ENCODE assay signal across 8 mouse cellular contexts in genomic region chr19:42517957-42518619, GRCm38 (mm10). TPM values are rescaled to one million over a fixed set of nuclear protein-coding genes. Genes with fewer than 3 reads are reported as not detected.
DNase-seq lines count a peak whose midpoint lies in the region; ATAC-seq and TF ChIP-seq lines count a peak whose summit lies in the region.

No protein-coding gene starts in this region.

- no peaks in the 10 kb centered on the region for H3K36me3 ChIP-seq in kidney, postnatal 0 days (ENCODE audit: insufficient read depth, low read length)
- no peaks in the 10 kb centered on the region for H3K36me3 ChIP-seq in midbrain, postnatal 0 days (ENCODE audit: insufficient read depth, low read length)

- intact Hi-C loops in left cerebral cortex, postnatal 10 days (cut with DNase I), result loop anchor here (5.0 kb wide), 1 partner anchor 86 kb away; the partner anchor contains the start of gene Crtac1

- no peaks in the 10 kb centered on the region for H3K9me3 ChIP-seq in kidney, postnatal 0 days (replicated peaks; ENCODE audit: low read length)
- H3K9me3 ChIP-seq in midbrain, postnatal 0 days (ENCODE audit: low read length), result no peaks in the 10 kb centered on the region

- TF ChIP-seq CTCF in kidney, postnatal 0 days (IDR thresholded peaks at IDR 0.05; ENCODE audit: low read depth), result no peak
- no peak for TF ChIP-seq CTCF in cortical plate, adult 2 months (IDR thresholded peaks at IDR 0.05; ENCODE audit: extremely low read depth, insufficient read depth, low read length)
- no peak for TF ChIP-seq CTCF in midbrain, postnatal 0 days (IDR thresholded peaks at IDR 0.05)

- ATAC-seq in kidney, postnatal 0 days (replicated peaks; ENCODE audit: low FRiP score, low read depth), result no peak; the same call in 1 of the 2 replicates
- peak; percentile 7 for ATAC-seq in midbrain, postnatal 0 days (ENCODE audit: low FRiP score)
- ATAC-seq in erythroid progenitor cell, adult 5-6 weeks (replicated peaks; ENCODE audit: low FRiP score, poor library complexity, severe bottlenecking), result no peak

- peak overlapping the region; percentile 72 for H3K4me2 ChIP-seq in kidney, postnatal 0 days (ENCODE audit: low read length)
- peak overlapping the region; percentile 86 for H3K4me2 ChIP-seq in midbrain, postnatal 0 days (ENCODE audit: low read depth, low read length, poor library complexity, severe bottlenecking)

- 26% methylated on average over 24 of the region's 24 CpGs for WGBS in kidney, postnatal 0 days
- WGBS in midbrain, postnatal 0 days, result 27% methylated on average over 24 of the region's 24 CpGs

- no peak for TF ChIP-seq POLR2A in cortical plate, adult 2 months (IDR thresholded peaks at IDR 0.05; ENCODE audit: extremely low read depth, insufficient read depth, low read length)

- peak overlapping the region; percentile 82 for H3K4me3 ChIP-seq in kidney, postnatal 0 days (replicated peaks; ENCODE audit: low read depth, low read length)
- H3K4me3 ChIP-seq in cortical plate, adult 2 months (ENCODE audit: insufficient read depth, low read length), result peak overlapping the region; percentile 80
- peak overlapping the region; percentile 94 for H3K4me3 ChIP-seq in midbrain, postnatal 0 days (ENCODE audit: low read depth, low read length)

- no peak overlapping the region for H3K27ac ChIP-seq in kidney, postnatal 0 days
- H3K27ac ChIP-seq in cortical plate, adult 2 months (ENCODE audit: insufficient read depth, low read length), result peak overlapping the region; percentile 73
- H3K27ac ChIP-seq in midbrain, postnatal 0 days (ENCODE audit: low read depth, low read length), result peak overlapping the region; percentile 38; the same call in 1 of the 2 replicates

- H3K4me1 ChIP-seq in kidney, postnatal 0 days (replicated peaks; ENCODE audit: insufficient read depth, low read length), result 0 out of 2 replicates have a peak, but pooled peaks cover 7% of the 10 kb centered on the region
- H3K4me1 ChIP-seq in cortical plate, adult 2 months (ENCODE audit: control insufficient read depth, insufficient read depth, low read length), result peaks cover 3% of the 10 kb centered on the region
- peaks cover 7% of the 10 kb centered on the region for H3K4me1 ChIP-seq in midbrain, postnatal 0 days (ENCODE audit: insufficient read depth, low read length)

- H3K27me3 ChIP-seq in kidney, postnatal 0 days (ENCODE audit: insufficient read depth, low read length), result no peaks in the 10 kb centered on the region
- H3K27me3 ChIP-seq in midbrain, postnatal 0 days (ENCODE audit: insufficient read depth, low read length), result no peaks in the 10 kb centered on the region

- H3K9ac ChIP-seq in kidney, postnatal 0 days (ENCODE audit: low read depth, low read length), result peak overlapping the region; percentile 80
- peak overlapping the region; percentile 73 for H3K9ac ChIP-seq in midbrain, postnatal 0 days (replicated peaks; ENCODE audit: low read length, poor library complexity, severe bottlenecking)

- DNase-seq in kidney, postnatal 0 days (ENCODE audit: low spot score), result no peak
- DNase-seq in kidney, postnatal 25 days, result no peak
- DNase-seq in hindlimb bud, embryonic 11.5 days (ENCODE audit: extremely low spot score, low read depth, low spot score), result peak; percentile 24
- DNase-seq in midbrain, postnatal 0 days (ENCODE audit: low spot score), result no peak
- no peak for DNase-seq in left cerebral cortex, adult 9 months (ENCODE audit: low spot score in 2 of 2)
- DNase-seq in left cerebral cortex, postnatal 10 days (ENCODE audit: extremely low spot score in 1 of 2, low spot score in 2 of 2), result no peak

RNA-seq across cellular contexts. Expression of gene R3hcc1l, which starts 0.5 kb away (rescaled TPM):
- polyA plus RNA-seq in kidney, postnatal 0 days (2015; fragmentation: Nextera tagmentation; extraction: Ambion mirVana), result 20.1 and 21.2 TPM in 2 replicates
- 12.4 and 14.1 TPM in 2 replicates for polyA plus RNA-seq in cortical plate, adult 2 months (2012; rRNA removed)
- total RNA-seq in midbrain, postnatal 0 days (2014; rRNA removed), result 7.7 and 12.9 TPM in 2 replicates
- 9.8 and 9.9 TPM in 2 replicates for polyA plus RNA-seq in midbrain, postnatal 0 days (2015; fragmentation: Nextera tagmentation; extraction: Ambion mirVana)
- 37.3 and 37.5 TPM in 2 replicates for total RNA-seq in erythroid progenitor cell, adult 5-6 weeks (2015; ENCODE audit: low replicate concordance)
- 29.5 and 31.5 TPM in 2 replicates for total RNA-seq in erythroid progenitor cell, adult 5-6 weeks (2017; ENCODE audit: low replicate concordance)
- 10 to 100 TPM; 12.7 to 17.7 TPM for total RNA-seq in left cerebral cortex, postnatal 10 days (2021)
